Mouse (Mus musculus) liver, embryonic 16.5 days (tissue): ENCODE data around the gene Dusp27. TPM values are rescaled to one million over a fixed set of nuclear protein-coding genes. Genes with fewer than 3 reads are reported as not detected.
A peak's percentile ranks its signal among the peaks of the same experiment; 100 is the strongest.

Experiments used
- ATAC-seq: fragments of 200-750 bp; cut with Nextera tagmentation; 2 replicates; pipeline ENCODE4 v1.8.0; 2017; ENCODE audit warnings: low read depth, mild to moderate bottlenecking, moderate number of reproducible peaks, moderate library complexity
- H3K27ac ChIP-seq: fragments of 300-500 bp; sonication (generic); 2 replicates; pipeline ENCODE4 v1.5.1; 2014; ENCODE audit warnings: mild to moderate bottlenecking, low read length
- H3K27me3 ChIP-seq: fragments of 300-500 bp; sonication (generic); 2 replicates; pipeline ENCODE4 v1.6.1; 2014; ENCODE audit warnings: low read depth, low read length, mixed read lengths; ENCODE audit not compliant: control insufficient read depth, insufficient read depth
- H3K36me3 ChIP-seq: fragments of 300-500 bp; sonication (generic); 2 replicates; pipeline ENCODE4 v1.6.1; 2014; ENCODE audit warnings: mild to moderate bottlenecking; ENCODE audit not compliant: control insufficient read depth, insufficient read depth
- H3K4me1 ChIP-seq: fragments of 300-500 bp; sonication (generic); 2 replicates; pipeline ENCODE4 v1.6.1; 2014; ENCODE audit warnings: low read depth, low read length, mixed read lengths; ENCODE audit not compliant: control insufficient read depth
- H3K4me2 ChIP-seq: fragments of 300-500 bp; sonication (generic); 2 replicates; pipeline ENCODE4 v1.6.1; 2014; ENCODE audit warnings: low read depth, low read length, mixed read lengths
- H3K4me3 ChIP-seq: fragments of 300-500 bp; sonication (generic); 2 replicates; pipeline ENCODE4 v1.5.1; 2014; ENCODE audit warnings: low read depth, mild to moderate bottlenecking, low read length
- H3K9ac ChIP-seq: fragments of 300-500 bp; sonication (generic); 2 replicates; pipeline ENCODE4 v1.6.1; 2014; ENCODE audit warnings: low read depth, low read length
- H3K9me3 ChIP-seq: fragments of 300-500 bp; sonication (generic); replicated peaks from 2 replicates; pipeline ENCODE4 v1.6.1; 2016; ENCODE audit warnings: low read length; ENCODE audit not compliant: control insufficient read depth
- WGBS: fragments of 180-500 bp; shearing (Covaris S2); extraction: QIAGEN DNeasy Blood & Tissue Kit; methylation state at CpG from one replicate; pipeline ENCODE4 v1.1.7; 2014; ENCODE audit not compliant: insufficient replicate concordance; 5-methylcytosine and 5-hydroxymethylcytosine counted together
- polyA plus RNA-seq: library from polyadenylated mRNA; unstranded; fragments of >200 nt; fragmentation: Nextera tagmentation; extraction: Ambion mirVana; gene quantifications from 2 replicates; pipeline ENCODE4 v1.2.1, GENCODE M21; 2015

The Dusp27 gene
- polyA plus RNA-seq, 1 experiment from 2014 or later: 0.52 TPM

GRCm38 (mm10) chr1:166124932-166125593 lies 2.7 kb downstream of the Dusp27 start:
- no peaks in the 10 kb centered on the region for H3K36me3 ChIP-seq
- H3K9ac ChIP-seq: no peak overlapping the region
- no peak overlapping the region for H3K4me2 ChIP-seq
- H3K4me3 ChIP-seq: no peak overlapping the region
- peak; percentile 77 for ATAC-seq
- H3K27me3 ChIP-seq: no peaks in the 10 kb centered on the region
- no peak overlapping the region for H3K27ac ChIP-seq
- WGBS: 31% methylated on average over 8 of the region's 8 CpGs
- no peaks in the 10 kb centered on the region for H3K4me1 ChIP-seq
- H3K9me3 ChIP-seq: no peaks in the 10 kb centered on the region

GRCm38 (mm10) chr1:166123751-166124150 lies 4.0 kb downstream of the Dusp27 start:
- H3K36me3 ChIP-seq: no peaks in the 10 kb centered on the region
- H3K9ac ChIP-seq: no peak overlapping the region
- no peak overlapping the region for H3K4me3 ChIP-seq
- H3K27ac ChIP-seq: no peak overlapping the region
- no peak overlapping the region for H3K4me2 ChIP-seq
- H3K9me3 ChIP-seq: no peaks in the 10 kb centered on the region
- no peaks in the 10 kb centered on the region for H3K4me1 ChIP-seq
- WGBS: 86% methylated on average over 8 of the region's 8 CpGs
- H3K27me3 ChIP-seq: no peaks in the 10 kb centered on the region
- ATAC-seq: no peak

- 88% methylated on average over 1 of the region's 1 CpGs for WGBS
- ATAC-seq: no peak
- H3K27ac ChIP-seq: no peak overlapping the region
- no peaks in the 10 kb centered on the region for H3K27me3 ChIP-seq
- H3K4me2 ChIP-seq: no peak overlapping the region
- no peak overlapping the region for H3K4me3 ChIP-seq
- H3K4me1 ChIP-seq: no peaks in the 10 kb centered on the region
- H3K9ac ChIP-seq: no peak overlapping the region
- no peaks in the 10 kb centered on the region for H3K36me3 ChIP-seq
- no peaks in the 10 kb centered on the region for H3K9me3 ChIP-seq
Measured at GRCm38 (mm10) chr1:166123045-166123444, 4.7 kb downstream of the Dusp27 start.

GRCm38 (mm10) chr1:166122114-166122513 lies 5.6 kb downstream of the Dusp27 start:
- no peaks in the 10 kb centered on the region for H3K9me3 ChIP-seq
- H3K27me3 ChIP-seq: no peaks in the 10 kb centered on the region
- ATAC-seq: no peak
- no peak overlapping the region for H3K4me2 ChIP-seq
- H3K9ac ChIP-seq: no peak overlapping the region
- no peak overlapping the region for H3K4me3 ChIP-seq
- H3K4me1 ChIP-seq: no peaks in the 10 kb centered on the region
- 67% methylated on average over 7 of the region's 7 CpGs for WGBS
- H3K36me3 ChIP-seq: no peaks in the 10 kb centered on the region
- no peak overlapping the region for H3K27ac ChIP-seq

GRCm38 (mm10) chr1:166117866-166118639 lies 9.7 kb downstream of the Dusp27 start:
- 71% methylated on average over 13 of the region's 13 CpGs for WGBS

GRCm38 (mm10) chr1:166115719-166116118 lies 12.0 kb downstream of the Dusp27 start:
- H3K27me3 ChIP-seq: no peaks in the 10 kb centered on the region
- H3K4me2 ChIP-seq: no peak overlapping the region
- H3K36me3 ChIP-seq: no peaks in the 10 kb centered on the region
- no peaks in the 10 kb centered on the region for H3K9me3 ChIP-seq
- 49% methylated on average over 4 of the region's 4 CpGs for WGBS
- no peak overlapping the region for H3K27ac ChIP-seq
- no peak overlapping the region for H3K4me3 ChIP-seq
- no peak overlapping the region for H3K9ac ChIP-seq
- H3K4me1 ChIP-seq: no peaks in the 10 kb centered on the region
- ATAC-seq: no peak

More at GRCm38 (mm10) chr1:166117866-166118639, 9.7 kb downstream of the Dusp27 start:
- no peak for ATAC-seq
- no peaks in the 10 kb centered on the region for H3K27me3 ChIP-seq
- no peak overlapping the region for H3K9ac ChIP-seq
- H3K9me3 ChIP-seq: no peaks in the 10 kb centered on the region
- H3K27ac ChIP-seq: no peak overlapping the region
- no peaks in the 10 kb centered on the region for H3K36me3 ChIP-seq
- no peaks in the 10 kb centered on the region for H3K4me1 ChIP-seq
- H3K4me3 ChIP-seq: no peak overlapping the region
- no peak overlapping the region for H3K4me2 ChIP-seq

GRCm38 (mm10) chr1:166114986-166115385 lies 12.7 kb downstream of the Dusp27 start:
- 53% methylated on average over 3 of the region's 3 CpGs for WGBS
- ATAC-seq: no peak
- no peaks in the 10 kb centered on the region for H3K9me3 ChIP-seq
- H3K36me3 ChIP-seq: no peaks in the 10 kb centered on the region
- H3K9ac ChIP-seq: no peak overlapping the region
- H3K27me3 ChIP-seq: no peaks in the 10 kb centered on the region
- no peak overlapping the region for H3K27ac ChIP-seq
- no peak overlapping the region for H3K4me3 ChIP-seq
- no peak overlapping the region for H3K4me2 ChIP-seq
- no peaks in the 10 kb centered on the region for H3K4me1 ChIP-seq

- no peak overlapping the region for H3K4me3 ChIP-seq
- H3K9me3 ChIP-seq: no peaks in the 10 kb centered on the region
- ATAC-seq: no peak
- no peaks in the 10 kb centered on the region for H3K4me1 ChIP-seq
- no peaks in the 10 kb centered on the region for H3K27me3 ChIP-seq
- no peak overlapping the region for H3K9ac ChIP-seq
- no peak overlapping the region for H3K4me2 ChIP-seq
- WGBS: 33% methylated on average over 6 of the region's 6 CpGs
- no peaks in the 10 kb centered on the region for H3K36me3 ChIP-seq
- no peak overlapping the region for H3K27ac ChIP-seq
Measured at GRCm38 (mm10) chr1:166105464-166105863, 22.3 kb downstream of the Dusp27 start.

- no peak overlapping the region for H3K4me2 ChIP-seq
- no peaks in the 10 kb centered on the region for H3K36me3 ChIP-seq
- H3K27me3 ChIP-seq: no peaks in the 10 kb centered on the region
- peak; percentile 37; the same call in 1 of the 2 replicates for ATAC-seq
- no peak overlapping the region for H3K4me3 ChIP-seq
- no peak overlapping the region for H3K9ac ChIP-seq
- WGBS: 41% methylated on average over 3 of the region's 3 CpGs
- no peak overlapping the region for H3K27ac ChIP-seq
- no peaks in the 10 kb centered on the region for H3K4me1 ChIP-seq
- no peaks in the 10 kb centered on the region for H3K9me3 ChIP-seq
Measured at GRCm38 (mm10) chr1:166104858-166105257, 22.9 kb downstream of the Dusp27 start.
